Mouse (Mus musculus): Measurements from ENCODE around the gene Zfp663. TPM values are rescaled to one million over a fixed set of nuclear protein-coding genes. Genes with fewer than 3 reads are reported as not detected.

Zfp663 gene
- polyA plus RNA-seq (2012; rRNA removed), result 4.6 and 6.1 TPM in 2 replicates

GRCm38 (mm10) chr2:165368496-165368895, at the start of gene Zfp663:
TSS of gene Zfp663 (minus strand) at chr2:165368729.

GRCm38 (mm10) chr2:165387844-165388495, 19.4 kb upstream of the Zfp663 start, which contains the start of gene Zfp334:
TSS of gene Zfp334 (minus strand) at chr2:165388259.

GRCm38 (mm10) chr2:165326304-165327190, 42.0 kb downstream of the Zfp663 start, which contains the start of gene Elmo2:
TSS of gene Elmo2 (minus strand) at chr2:165326479.

Other genes starting within 250 kb of the Zfp663 start
- gene Cdh22, start 133.9 kb downstream of the Zfp663 start, polyA plus RNA-seq (2012; rRNA removed), result 5.7 and 9.5 TPM in 2 replicates
- 26.0 and 44.2 TPM in 2 replicates for gene Slc35c2, start 80.9 kb downstream of the Zfp663 start, polyA plus RNA-seq (2012; rRNA removed)
- 53.6 and 70.2 TPM in 2 replicates for gene Elmo2, start 42.2 kb downstream of the Zfp663 start, polyA plus RNA-seq (2012; rRNA removed)
- 20.6 and 22.5 TPM in 2 replicates for gene Zfp334, start 19.5 kb upstream of the Zfp663 start, polyA plus RNA-seq (2012; rRNA removed)
- 0.07 and 0.10 TPM in 2 replicates for gene Ocstamp, start 31.7 kb upstream of the Zfp663 start, polyA plus RNA-seq (2012; rRNA removed)
- gene Slc13a3, start 104.5 kb upstream of the Zfp663 start, polyA plus RNA-seq (2012; rRNA removed), result 0.66 and 0.67 TPM in 2 replicates
- gene Trp53rka, start 124.6 kb upstream of the Zfp663 start, polyA plus RNA-seq (2012; rRNA removed), result 38.4 and 43.2 TPM in 2 replicates
- gene Slc2a10, start 135.1 kb upstream of the Zfp663 start, polyA plus RNA-seq (2012; rRNA removed), result 2.1 and 3.6 TPM in 2 replicates
- gene Eya2, start 226.3 kb upstream of the Zfp663 start, polyA plus RNA-seq (2012; rRNA removed), result 20.8 and 23.5 TPM in 2 replicates

Measured in central nervous system, embryonic 11.5 days (tissue).